Mouse (Mus musculus) stomach, embryonic 15.5 days (tissue): ENCODE data around the gene Bag6. TPM values are rescaled to one million over a fixed set of nuclear protein-coding genes. Genes with fewer than 3 reads are reported as not detected.

Experiments used
- ATAC-seq: fragments of 200-750 bp; cut with Nextera tagmentation; 2 replicates; pipeline ENCODE4 v1.8.0; 2017; ENCODE audit warnings: low read depth, moderate number of reproducible peaks, moderate TSS enrichment; ENCODE audit not compliant: insufficient read depth, low FRiP score
- H3K27ac ChIP-seq: fragments of 300-500 bp; sonication (generic); 2 replicates; pipeline ENCODE4 v1.5.1; 2015; ENCODE audit warnings: mild to moderate bottlenecking, inconsistent platforms
- H3K27me3 ChIP-seq: fragments of 300-500 bp; sonication (generic); replicated peaks from 2 replicates; pipeline ENCODE4 v1.6.1; 2015; ENCODE audit warnings: inconsistent platforms
- H3K36me3 ChIP-seq: fragments of 300-500 bp; sonication (generic); 2 replicates; pipeline ENCODE4 v1.6.1; 2015; ENCODE audit warnings: inconsistent platforms
- H3K4me1 ChIP-seq: fragments of 300-500 bp; sonication (generic); 2 replicates; pipeline ENCODE4 v1.6.1; 2015; ENCODE audit warnings: inconsistent platforms
- H3K4me2 ChIP-seq: fragments of 300-500 bp; sonication (generic); 2 replicates; pipeline ENCODE4 v1.6.1; 2015; ENCODE audit warnings: mild to moderate bottlenecking, inconsistent platforms
- H3K4me3 ChIP-seq: fragments of 300-500 bp; sonication (generic); replicated peaks from 2 replicates; pipeline ENCODE4 v1.5.1; 2015; ENCODE audit warnings: inconsistent platforms
- H3K9ac ChIP-seq: fragments of 300-500 bp; sonication (generic); 2 replicates; pipeline ENCODE4 v1.6.1; 2015; ENCODE audit warnings: inconsistent platforms
- H3K9me3 ChIP-seq: fragments of 300-500 bp; sonication (generic); 2 replicates; pipeline ENCODE4 v1.6.1; 2016; ENCODE audit warnings: inconsistent platforms
- WGBS: fragments of 180-500 bp; shearing (Covaris S2); methylation state at CpG from one replicate; pipeline ENCODE4 v1.1.7; 2015; 5-methylcytosine and 5-hydroxymethylcytosine counted together
- polyA plus RNA-seq: library from polyadenylated mRNA; unstranded; fragments of >200 nt; fragmentation: Nextera tagmentation; extraction: Ambion mirVana; gene quantifications from 2 replicates; pipeline ENCODE4 v1.2.1, GENCODE M21; 2015

The Bag6 gene
- polyA plus RNA-seq = 42.2 and 48.0 TPM in 2 replicates

GRCm38 (mm10) chr17:35134801-35135590 lies at the start of gene Bag6:
Bag6 (plus strand) TSS chr17:35135178.
- Histone ChIP-seq H3K27ac (peak within 1 kb of the TSS; percentile 96), H3K9me3 (no peaks in the 10 kb centered on the region), H3K36me3 (peaks cover 22% of the 10 kb centered on the region), H3K27me3 (no peaks in the 10 kb centered on the region), H3K9ac (peak within 1 kb of the TSS; percentile 63), H3K4me3 (peak within 1 kb of the TSS; percentile 74), H3K4me2 (peak within 1 kb of the TSS; percentile 71), H3K4me1 (peaks cover 8% of the 10 kb centered on the region; the same call in 1 of the 2 replicates)
- WGBS = under 1% methylated on average over 66 of the region's 66 CpGs
- peak; percentile 92 for ATAC-seq

- H3K27me3 ChIP-seq = no peaks in the 10 kb centered on the region
- H3K4me1 ChIP-seq = peaks cover 5% of the 10 kb centered on the region
- no peaks in the 10 kb centered on the region for H3K9me3 ChIP-seq
- no peak within 1 kb of the TSS for H3K9ac ChIP-seq
- H3K4me3 ChIP-seq = no peak within 1 kb of the TSS
- WGBS = 56% methylated on average over 7 of the region's 7 CpGs
- H3K4me2 ChIP-seq = no peak within 1 kb of the TSS
- no peak within 1 kb of the TSS for H3K27ac ChIP-seq
- no peak for ATAC-seq
- no peaks in the 10 kb centered on the region for H3K36me3 ChIP-seq
These were observed 49.6 kb upstream of the Bag6 start, which contains the start of gene Ly6g6f for GRCm38 (mm10) chr17:35085208-35085865. Ly6g6f (minus strand) TSS chr17:35085610.

- WGBS = 50% methylated on average over 2 of the region's 2 CpGs
- no peaks in the 10 kb centered on the region for H3K27me3 ChIP-seq
These were observed 46.8 kb upstream of the Bag6 start for GRCm38 (mm10) chr17:35088151-35088550.

GRCm38 (mm10) chr17:35088825-35089644 lies 45.9 kb upstream of the Bag6 start, which contains the start of gene Abhd16a:
Abhd16a (plus strand) TSS chr17:35089263.
- Histone ChIP-seq H3K9ac (peak within 1 kb of the TSS; percentile 80), H3K4me3 (peak within 1 kb of the TSS; percentile 70), H3K36me3 (peaks cover 19% of the 10 kb centered on the region), H3K9me3 (no peaks in the 10 kb centered on the region), H3K27me3 (no peaks in the 10 kb centered on the region), H3K4me2 (peak within 1 kb of the TSS; percentile 60), H3K4me1 (peaks cover 9% of the 10 kb centered on the region), H3K27ac (peak within 1 kb of the TSS; percentile 97)
- 3% methylated on average over 67 of the region's 67 CpGs for WGBS
- peak; percentile 95 for ATAC-seq

More at GRCm38 (mm10) chr17:35088151-35088550, 46.8 kb upstream of the Bag6 start:
- Histone ChIP-seq H3K4me2 (no peak overlapping the region), H3K4me1 (peaks cover 9% of the 10 kb centered on the region), H3K4me3 (no peak overlapping the region), H3K9ac (no peak overlapping the region), H3K9me3 (no peaks in the 10 kb centered on the region), H3K36me3 (peaks cover 17% of the 10 kb centered on the region), H3K27ac (no peak overlapping the region)
- no peak for ATAC-seq

- ATAC-seq = peak; percentile 8; the same call in 1 of the 2 replicates
- Histone ChIP-seq H3K36me3 (peaks cover 28% of the 10 kb centered on the region), H3K9me3 (no peaks in the 10 kb centered on the region), H3K4me1 (peaks cover 9% of the 10 kb centered on the region), H3K9ac (peak overlapping the region; percentile 80), H3K27me3 (no peaks in the 10 kb centered on the region), H3K4me3 (peak overlapping the region; percentile 70), H3K27ac (0 out of 2 replicates have a peak overlapping the region, but pooled peaks have one; percentile 97), H3K4me2 (peak overlapping the region; percentile 60)
- WGBS = 60% methylated on average over 8 of the region's 8 CpGs
These were observed 44.6 kb upstream of the Bag6 start for GRCm38 (mm10) chr17:35090166-35090932.

GRCm38 (mm10) chr17:35092403-35093198 lies 42.4 kb upstream of the Bag6 start:
- Histone ChIP-seq H3K27me3 (no peaks in the 10 kb centered on the region), H3K27ac (no peak overlapping the region), H3K4me2 (no peak overlapping the region), H3K36me3 (peaks cover 46% of the 10 kb centered on the region), H3K9ac (no peak overlapping the region), H3K4me1 (peaks cover 9% of the 10 kb centered on the region), H3K9me3 (no peaks in the 10 kb centered on the region), H3K4me3 (no peak overlapping the region)
- no peak for ATAC-seq
- 91% methylated on average over 14 of the region's 14 CpGs for WGBS

GRCm38 (mm10) chr17:35094475-35095365 lies 40.3 kb upstream of the Bag6 start:
- Histone ChIP-seq H3K4me1 (peaks cover 9% of the 10 kb centered on the region), H3K27me3 (no peaks in the 10 kb centered on the region), H3K9ac (no peak overlapping the region), H3K9me3 (no peaks in the 10 kb centered on the region), H3K27ac (no peak overlapping the region), H3K36me3 (peaks cover 54% of the 10 kb centered on the region), H3K4me2 (no peak overlapping the region), H3K4me3 (no peak overlapping the region)
- WGBS = 88% methylated on average over 15 of the region's 15 CpGs
- ATAC-seq = no peak

- Histone ChIP-seq H3K9me3 (no peaks in the 10 kb centered on the region), H3K4me3 (no peak overlapping the region), H3K4me2 (no peak overlapping the region), H3K4me1 (no peaks in the 10 kb centered on the region), H3K27ac (no peak overlapping the region), H3K36me3 (peaks cover 68% of the 10 kb centered on the region), H3K9ac (no peak overlapping the region), H3K27me3 (no peaks in the 10 kb centered on the region)
- WGBS = 84% methylated on average over 12 of the region's 12 CpGs
- ATAC-seq = no peak
These were observed 38.4 kb upstream of the Bag6 start for GRCm38 (mm10) chr17:35096597-35096996.

- no peak for ATAC-seq
- H3K9me3 ChIP-seq = no peaks in the 10 kb centered on the region
- no peaks in the 10 kb centered on the region for H3K4me1 ChIP-seq
- H3K27me3 ChIP-seq = no peaks in the 10 kb centered on the region
- H3K4me3 ChIP-seq = no peak overlapping the region
- peaks cover 70% of the 10 kb centered on the region for H3K36me3 ChIP-seq
- no peak overlapping the region for H3K27ac ChIP-seq
- H3K4me2 ChIP-seq = no peak overlapping the region
- no peak overlapping the region for H3K9ac ChIP-seq
- 88% methylated on average over 12 of the region's 12 CpGs for WGBS
These were observed 37.8 kb upstream of the Bag6 start for GRCm38 (mm10) chr17:35097164-35097655.
